Mouse (Mus musculus): ENCODE measurements around the gene Tex33. TPM values are rescaled to one million over a fixed set of nuclear protein-coding genes. Genes with fewer than 3 reads are reported as not detected.
A peak's percentile ranks its signal among the peaks of the same experiment; 100 is the strongest.

The Tex33 gene
- polyA plus RNA-seq, 1 experiment from 2014 or later = not detected

- WGBS (ENCODE audit: insufficient replicate concordance) = 14% methylated on average over 11 of the region's 11 CpGs
- Histone ChIP-seq H3K27ac (ENCODE audit: low read length) (no peak overlapping the region), H3K4me2 (ENCODE audit: low read depth, low read length) (no peak overlapping the region), H3K4me3 (ENCODE audit: low read depth, low read length) (no peak overlapping the region), H3K27me3 (ENCODE audit: control insufficient read depth, insufficient read depth, low read depth, low read length) (peaks cover 57% of the 10 kb centered on the region), H3K4me1 (ENCODE audit: control insufficient read depth, low read depth, low read length) (peaks cover 5% of the 10 kb centered on the region), H3K9me3 (replicated peaks; ENCODE audit: control insufficient read depth, low read length) (no peaks in the 10 kb centered on the region), H3K9ac (ENCODE audit: low read depth, low read length) (no peak overlapping the region), H3K36me3 (ENCODE audit: control insufficient read depth, insufficient read depth) (no peaks in the 10 kb centered on the region)
- peak; percentile 63 for ATAC-seq (ENCODE audit: low read depth)
Measured at GRCm38 (mm10) chr15:78424507-78424906, 28.8 kb upstream of the Tex33 start.

GRCm38 (mm10) chr15:78422046-78422956, 26.6 kb upstream of the Tex33 start:
- H3K27me3 ChIP-seq (ENCODE audit: control insufficient read depth, insufficient read depth, low read depth, low read length) = peaks cover 37% of the 10 kb centered on the region
- peak overlapping the region; percentile 4; the same call in 1 of the 2 replicates for H3K27ac ChIP-seq (ENCODE audit: low read length)
- no peak overlapping the region for H3K4me3 ChIP-seq (ENCODE audit: low read depth, low read length)
- H3K9ac ChIP-seq (ENCODE audit: low read depth, low read length) = 0 out of 2 replicates have a peak overlapping the region, but pooled peaks have one; percentile 20
- H3K36me3 ChIP-seq (ENCODE audit: control insufficient read depth, insufficient read depth) = no peaks in the 10 kb centered on the region
- H3K4me2 ChIP-seq (ENCODE audit: low read depth, low read length) = peak overlapping the region; percentile 30
- peaks cover 9% of the 10 kb centered on the region for H3K4me1 ChIP-seq (ENCODE audit: control insufficient read depth, low read depth, low read length)
- peak; percentile 73 for ATAC-seq (ENCODE audit: low read depth)
- WGBS (ENCODE audit: insufficient replicate concordance) = 17% methylated on average over 16 of the region's 16 CpGs
- no peaks in the 10 kb centered on the region for H3K9me3 ChIP-seq (replicated peaks; ENCODE audit: control insufficient read depth, low read length)

GRCm38 (mm10) chr15:78420395-78420794, 24.7 kb upstream of the Tex33 start:
- H3K9me3 ChIP-seq (replicated peaks; ENCODE audit: control insufficient read depth, low read length) = no peaks in the 10 kb centered on the region
- H3K36me3 ChIP-seq (ENCODE audit: control insufficient read depth, insufficient read depth) = no peaks in the 10 kb centered on the region
- H3K4me1 ChIP-seq (ENCODE audit: control insufficient read depth, low read depth, low read length) = peaks cover 18% of the 10 kb centered on the region
- H3K27me3 ChIP-seq (ENCODE audit: control insufficient read depth, insufficient read depth, low read depth, low read length) = peaks cover 26% of the 10 kb centered on the region
- no peak overlapping the region for H3K9ac ChIP-seq (ENCODE audit: low read depth, low read length)
- whole genome bisulfite sequencing (ENCODE audit: insufficient replicate concordance) = 58% methylated on average over 13 of the region's 13 CpGs
- no peak for ATAC-seq (ENCODE audit: low read depth)
- H3K4me3 ChIP-seq (ENCODE audit: low read depth, low read length) = no peak overlapping the region
- no peak overlapping the region for H3K27ac ChIP-seq (ENCODE audit: low read length)
- H3K4me2 ChIP-seq (ENCODE audit: low read depth, low read length) = no peak overlapping the region

GRCm38 (mm10) chr15:78416937-78417336, 21.2 kb upstream of the Tex33 start:
- Histone ChIP-seq H3K27me3 (ENCODE audit: control insufficient read depth, insufficient read depth, low read depth, low read length) (peaks cover 7% of the 10 kb centered on the region; the same call in 1 of the 2 replicates), H3K4me1 (ENCODE audit: control insufficient read depth, low read depth, low read length) (peaks cover 38% of the 10 kb centered on the region), H3K27ac (ENCODE audit: low read length) (peak overlapping the region; percentile 83), H3K4me2 (ENCODE audit: low read depth, low read length) (no peak overlapping the region), H3K4me3 (ENCODE audit: low read depth, low read length) (no peak overlapping the region), H3K9ac (ENCODE audit: low read depth, low read length) (peak overlapping the region; percentile 36; the same call in 1 of the 2 replicates), H3K9me3 (replicated peaks; ENCODE audit: control insufficient read depth, low read length) (no peaks in the 10 kb centered on the region), H3K36me3 (ENCODE audit: control insufficient read depth, insufficient read depth) (peaks cover 7% of the 10 kb centered on the region)
- 63% methylated on average over 4 of the region's 4 CpGs for WGBS (ENCODE audit: insufficient replicate concordance)
- peak; percentile 41 for ATAC-seq (ENCODE audit: low read depth)

- Histone ChIP-seq H3K27me3 (ENCODE audit: control insufficient read depth, insufficient read depth, low read depth, low read length) (no peaks in the 10 kb centered on the region; the same call in 1 of the 2 replicates), H3K27ac (ENCODE audit: low read length) (peak overlapping the region; percentile 97), H3K9me3 (replicated peaks; ENCODE audit: control insufficient read depth, low read length) (no peaks in the 10 kb centered on the region), H3K4me3 (ENCODE audit: low read depth, low read length) (no peak overlapping the region), H3K36me3 (ENCODE audit: control insufficient read depth, insufficient read depth) (peaks cover 7% of the 10 kb centered on the region), H3K4me2 (ENCODE audit: low read depth, low read length) (peak overlapping the region; percentile 71; the same call in 1 of the 2 replicates), H3K9ac (ENCODE audit: low read depth, low read length) (peak overlapping the region; percentile 62), H3K4me1 (ENCODE audit: control insufficient read depth, low read depth, low read length) (peaks cover 66% of the 10 kb centered on the region)
- no peak for ATAC-seq (ENCODE audit: low read depth)
- 88% methylated on average over 8 of the region's 8 CpGs for WGBS (ENCODE audit: insufficient replicate concordance)
Measured at GRCm38 (mm10) chr15:78414157-78414556, 18.4 kb upstream of the Tex33 start.

- peak overlapping the region; percentile 38 for H3K4me3 ChIP-seq (ENCODE audit: low read depth, low read length)
- peak overlapping the region; percentile 62 for H3K9ac ChIP-seq (ENCODE audit: low read depth, low read length)
- 14% methylated on average over 1 of the region's 1 CpGs for WGBS (ENCODE audit: insufficient replicate concordance)
Measured at GRCm38 (mm10) chr15:78413719-78414117, 18.0 kb upstream of the Tex33 start.

GRCm38 (mm10) chr15:78413083-78413718, 17.5 kb upstream of the Tex33 start:
- 29% methylated on average over 14 of the region's 14 CpGs for WGBS (ENCODE audit: insufficient replicate concordance)
- Histone ChIP-seq H3K36me3 (ENCODE audit: control insufficient read depth, insufficient read depth) (peaks cover 7% of the 10 kb centered on the region), H3K27ac (ENCODE audit: low read length) (peak overlapping the region; percentile 97), H3K9ac (ENCODE audit: low read depth, low read length) (peak overlapping the region; percentile 62), H3K4me3 (ENCODE audit: low read depth, low read length) (peak overlapping the region; percentile 38), H3K9me3 (replicated peaks; ENCODE audit: control insufficient read depth, low read length) (no peaks in the 10 kb centered on the region), H3K27me3 (ENCODE audit: control insufficient read depth, insufficient read depth, low read depth, low read length) (no peaks in the 10 kb centered on the region), H3K4me1 (ENCODE audit: control insufficient read depth, low read depth, low read length) (peaks cover 76% of the 10 kb centered on the region), H3K4me2 (ENCODE audit: low read depth, low read length) (peak overlapping the region; percentile 71)
- peak; percentile 91 for ATAC-seq (ENCODE audit: low read depth)

More at GRCm38 (mm10) chr15:78413719-78414117, 18.0 kb upstream of the Tex33 start:
- peak; percentile 25 for ATAC-seq (ENCODE audit: low read depth)
- H3K36me3 ChIP-seq (ENCODE audit: control insufficient read depth, insufficient read depth) = peaks cover 7% of the 10 kb centered on the region
- no peaks in the 10 kb centered on the region for H3K9me3 ChIP-seq (replicated peaks; ENCODE audit: control insufficient read depth, low read length)
- H3K27me3 ChIP-seq (ENCODE audit: control insufficient read depth, insufficient read depth, low read depth, low read length) = no peaks in the 10 kb centered on the region; the same call in 1 of the 2 replicates
- peak overlapping the region; percentile 71 for H3K4me2 ChIP-seq (ENCODE audit: low read depth, low read length)
- H3K27ac ChIP-seq (ENCODE audit: low read length) = peak overlapping the region; percentile 97
- peaks cover 70% of the 10 kb centered on the region for H3K4me1 ChIP-seq (ENCODE audit: control insufficient read depth, low read depth, low read length)

GRCm38 (mm10) chr15:78409570-78410052, 13.9 kb upstream of the Tex33 start:
- Histone ChIP-seq H3K4me2 (ENCODE audit: low read depth, low read length) (peak overlapping the region; percentile 54), H3K27me3 (ENCODE audit: control insufficient read depth, insufficient read depth, low read depth, low read length) (no peaks in the 10 kb centered on the region), H3K9ac (ENCODE audit: low read depth, low read length) (peak overlapping the region; percentile 45), H3K36me3 (ENCODE audit: control insufficient read depth, insufficient read depth) (peaks cover 7% of the 10 kb centered on the region), H3K4me3 (ENCODE audit: low read depth, low read length) (peak overlapping the region; percentile 46), H3K4me1 (ENCODE audit: control insufficient read depth, low read depth, low read length) (peaks cover 83% of the 10 kb centered on the region), H3K9me3 (replicated peaks; ENCODE audit: control insufficient read depth, low read length) (no peaks in the 10 kb centered on the region), H3K27ac (ENCODE audit: low read length) (peak overlapping the region; percentile 76)
- 38% methylated on average over 12 of the region's 12 CpGs for WGBS (ENCODE audit: insufficient replicate concordance)
- no peak for ATAC-seq (ENCODE audit: low read depth)

Measured in liver, embryonic 16.5 days (tissue).